Mouse (Mus musculus) liver, embryonic 14.5 days (tissue): ENCODE data around the gene Plxdc2. TPM values are rescaled to one million over a fixed set of nuclear protein-coding genes. Genes with fewer than 3 reads are reported as not detected.

Experiments
- ATAC-seq: fragments of 200-750 bp; cut with Nextera tagmentation; 2 replicates; pipeline ENCODE4 v1.8.0; 2017; ENCODE audit warnings: moderate number of reproducible peaks, mild to moderate bottlenecking, moderate library complexity; ENCODE audit not compliant: insufficient read depth
- DNase-seq, 3 experiments: peaks; one replicate each; pipeline ENCODE4 v3.0.0-alpha.2; 2012 to 2013; ENCODE audit warnings: low read depth in 3 of 3, low spot score in 3 of 3
- H3K27ac ChIP-seq: fragments of 300-500 bp; sonication (generic); 2 replicates; pipeline ENCODE4 v1.5.1; 2014; ENCODE audit warnings: moderate library complexity, mild to moderate bottlenecking, control low read depth, inconsistent platforms
- H3K27me3 ChIP-seq: fragments of 300-500 bp; sonication (generic); 2 replicates; pipeline ENCODE4 v1.6.1; 2014; ENCODE audit warnings: mild to moderate bottlenecking, low read length, moderate library complexity; ENCODE audit not compliant: control insufficient read depth, insufficient read depth
- H3K36me3 ChIP-seq: fragments of 300-500 bp; sonication (generic); replicated peaks from 2 replicates; pipeline ENCODE4 v1.6.1; 2014; ENCODE audit warnings: low read depth; ENCODE audit not compliant: control insufficient read depth, insufficient read depth
- H3K4me1 ChIP-seq, 2 experiments: fragments of 200-500 bp in 1 of 2; fragments of 300-500 bp in 1 of 2; sonication (generic) in 1 of 2; replicated peaks; 2 replicates each; pipeline ENCODE4 v1.6.1; 2012 to 2014; ENCODE audit warnings: antibody characterized with exemption in 1 of 2, inconsistent platforms in 1 of 2, low read length in 1 of 2; ENCODE audit not compliant: control insufficient read depth in 2 of 2, insufficient read depth in 2 of 2
- H3K4me2 ChIP-seq: fragments of 300-500 bp; sonication (generic); 2 replicates; pipeline ENCODE4 v1.6.1; 2014; ENCODE audit warnings: low read depth, mild to moderate bottlenecking, control low read depth, moderate library complexity
- H3K4me3 ChIP-seq, 2 experiments: fragments of 200-500 bp in 1 of 2; fragments of 300-500 bp in 1 of 2; sonication (generic) in 1 of 2; 2 replicates each; pipeline ENCODE4 v1.5.1; 2012 to 2014; ENCODE audit warnings: low read depth in 2 of 2, low read length in 2 of 2, mild to moderate bottlenecking in 2 of 2, control low read depth in 1 of 2, inconsistent platforms in 1 of 2, moderate library complexity in 1 of 2; ENCODE audit not compliant: insufficient read depth in 1 of 2
- H3K9ac ChIP-seq: fragments of 300-500 bp; sonication (generic); replicated peaks from 2 replicates; pipeline ENCODE4 v1.6.1; 2014; ENCODE audit warnings: mild to moderate bottlenecking, control low read depth, moderate library complexity
- H3K9me3 ChIP-seq: fragments of 300-500 bp; sonication (generic); 2 replicates; pipeline ENCODE4 v1.6.1; 2016; ENCODE audit warnings: low read length, mixed read lengths; ENCODE audit not compliant: control insufficient read depth
- CTCF ChIP-seq: IDR thresholded peaks from 2 replicates; pipeline ENCODE4 v1.5.1; 2016; ENCODE audit warnings: antibody characterized with exemption, low read depth, control low read depth
- EP300 ChIP-seq: IDR thresholded peaks from 2 replicates; pipeline ENCODE4 v1.6.1; 2016; ENCODE audit warnings: antibody characterized with exemption, low read depth
- WGBS: fragments of 180-500 bp; shearing (Covaris S2); extraction: QIAGEN DNeasy Blood & Tissue Kit; methylation state at CpG from one replicate; pipeline ENCODE4 v1.1.7; 2014; ENCODE audit not compliant: insufficient replicate concordance; 5-methylcytosine and 5-hydroxymethylcytosine counted together
- polyA plus RNA-seq, 2 experiments: library from polyadenylated mRNA; depleted of rRNA in 1 of 2; stranded (reverse) in 1 of 2; unstranded in 1 of 2; fragments of >200 nt; fragmentation: Nextera tagmentation in 1 of 2; extraction: Ambion mirVana in 1 of 2; gene quantifications; 2 replicates each; pipeline versions ENCODE4 v1.2.1 to v1.2.3; 2012 to 2014

Gene Plxdc2
- polyA plus RNA-seq (2012; rRNA removed) (0.30 and 0.40 TPM in 2 replicates), polyA plus RNA-seq (2014; fragmentation: Nextera tagmentation; extraction: Ambion mirVana) (1.1 and 1.2 TPM in 2 replicates)

DNA sequence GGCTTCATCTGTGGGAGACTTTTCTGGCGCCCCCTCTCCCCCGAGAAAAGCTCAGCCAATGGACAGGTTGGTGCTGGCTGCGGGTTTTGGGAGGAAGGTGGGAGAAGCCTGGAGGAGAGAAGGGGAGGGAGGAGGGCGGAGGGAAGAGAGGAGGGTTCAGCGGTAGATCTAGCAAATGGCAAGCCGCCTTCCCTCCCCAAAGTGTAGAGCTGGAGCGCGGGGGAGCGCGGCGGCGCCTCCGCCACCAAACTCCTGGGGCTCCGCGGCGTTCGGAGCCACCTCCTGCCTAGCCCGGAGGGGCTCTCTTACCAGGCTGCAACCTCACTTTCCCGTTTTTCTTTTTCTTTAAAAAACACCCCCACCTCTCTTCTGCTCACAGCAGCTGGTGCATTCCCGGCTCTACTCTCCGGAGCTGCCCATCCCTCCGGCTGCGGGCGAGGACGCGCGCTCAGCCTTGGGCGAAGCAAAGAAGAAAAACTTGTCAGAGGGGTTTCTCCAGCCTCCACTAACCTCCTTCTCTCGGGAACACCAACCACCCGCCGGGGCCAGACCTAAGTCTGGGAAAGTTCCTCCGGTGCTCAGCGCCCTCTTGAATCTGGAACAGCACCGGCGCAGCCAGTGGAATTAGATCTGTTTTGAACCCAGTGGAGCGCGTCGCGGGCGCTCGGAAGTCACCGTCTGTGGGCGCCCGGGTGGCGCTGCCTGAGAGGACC, at the start of gene Plxdc2:
Plxdc2 (plus strand) TSS at position 199 of the 713 bp plus-strand sequence.
- no peak within 1 kb of the TSS for H3K9ac ChIP-seq
- H3K27me3 ChIP-seq, result peaks cover 14% of the 10 kb centered on the region
- H3K4me3 ChIP-seq, result peak within 1 kb of the TSS; percentile 40 to 56
- DNase-seq, result no peak
- no peak within 1 kb of the TSS for H3K27ac ChIP-seq
- WGBS, result under 1% methylated on average over 38 of the region's 45 CpGs
- no peaks in the 10 kb centered on the region; a peak in 1 of 4 replicates for H3K4me1 ChIP-seq
- H3K9me3 ChIP-seq, result no peaks in the 10 kb centered on the region
- ATAC-seq, result peak; percentile 47; the same call in 1 of the 2 replicates
- TF ChIP-seq EP300 (no peak), CTCF (no peak)
- H3K36me3 ChIP-seq, result no peaks in the 10 kb centered on the region
- peak within 1 kb of the TSS; percentile 61 for H3K4me2 ChIP-seq

DNA sequence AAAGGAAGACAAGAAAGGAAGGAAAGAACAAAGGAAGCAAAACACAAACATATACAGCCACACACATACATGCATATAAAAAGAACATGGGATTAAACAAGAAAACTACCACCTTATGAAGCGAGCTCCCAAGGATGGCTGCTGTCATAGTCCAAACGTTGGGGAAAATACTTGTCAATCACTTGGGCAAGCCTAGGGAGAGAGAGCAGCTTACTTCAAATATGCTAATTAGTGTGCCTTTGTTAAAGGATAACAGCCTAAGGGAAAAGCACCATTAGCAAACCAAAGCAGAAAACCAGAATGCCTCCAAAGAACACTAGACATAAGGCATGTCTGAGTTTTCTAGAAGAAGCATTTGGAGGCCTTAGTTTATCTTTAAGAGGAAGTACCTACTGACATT, 45.7 kb upstream of the Plxdc2 start:
- Histone ChIP-seq H3K36me3 (no peaks in the 10 kb centered on the region), H3K4me2 (no peak overlapping the region), H3K4me3 (no peak overlapping the region), H3K4me1 (no peaks in the 10 kb centered on the region), H3K27ac (no peak overlapping the region), H3K9me3 (no peaks in the 10 kb centered on the region), H3K9ac (no peak overlapping the region), H3K27me3 (no peaks in the 10 kb centered on the region)
- TF ChIP-seq EP300 (no peak), CTCF (no peak)
- DNase-seq (no peak), ATAC-seq (no peak)
- 25% methylated on average over 2 of the region's 2 CpGs for WGBS

DNA sequence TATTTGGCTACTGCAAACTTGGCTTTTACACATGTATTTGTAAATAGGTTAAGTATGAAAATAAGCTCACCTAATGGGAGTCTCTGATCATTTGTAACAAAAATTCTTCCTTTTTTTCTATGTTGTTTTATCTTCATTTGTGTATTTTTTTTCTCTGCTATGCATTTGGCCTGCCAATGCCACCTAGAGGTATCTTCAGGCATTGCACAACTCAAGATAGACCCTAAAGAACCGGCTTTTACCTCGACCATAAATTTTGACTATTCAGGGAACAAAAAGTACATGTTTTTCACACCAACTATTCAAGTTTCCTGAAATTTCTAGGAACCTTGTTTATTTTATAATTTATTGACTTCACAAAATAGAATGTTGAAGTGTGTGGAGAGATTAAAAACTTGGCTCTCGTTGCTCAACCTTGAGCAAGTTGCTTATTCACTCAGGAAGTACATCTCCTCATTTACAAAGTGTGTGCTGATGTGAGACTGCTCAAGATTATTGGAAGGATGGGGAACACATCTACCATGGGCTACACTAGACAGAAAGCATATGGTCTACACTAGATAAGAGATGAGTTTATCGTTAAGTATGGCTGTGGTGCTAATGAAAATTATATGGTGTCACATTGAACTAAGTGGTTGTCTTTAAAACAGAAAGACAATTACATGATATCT, 43.6 kb upstream of the Plxdc2 start:
- Histone ChIP-seq H3K27ac (no peak overlapping the region), H3K36me3 (no peaks in the 10 kb centered on the region), H3K4me2 (no peak overlapping the region), H3K4me1 (no peaks in the 10 kb centered on the region), H3K9me3 (no peaks in the 10 kb centered on the region), H3K9ac (no peak overlapping the region), H3K4me3 (no peak overlapping the region), H3K27me3 (no peaks in the 10 kb centered on the region)
- TF ChIP-seq CTCF (peak; percentile 49; the same call in 1 of the 2 replicates), EP300 (no peak)
- 32% methylated on average over 4 of the region's 4 CpGs for WGBS
- DNase-seq (no peak), ATAC-seq (no peak)

DNA sequence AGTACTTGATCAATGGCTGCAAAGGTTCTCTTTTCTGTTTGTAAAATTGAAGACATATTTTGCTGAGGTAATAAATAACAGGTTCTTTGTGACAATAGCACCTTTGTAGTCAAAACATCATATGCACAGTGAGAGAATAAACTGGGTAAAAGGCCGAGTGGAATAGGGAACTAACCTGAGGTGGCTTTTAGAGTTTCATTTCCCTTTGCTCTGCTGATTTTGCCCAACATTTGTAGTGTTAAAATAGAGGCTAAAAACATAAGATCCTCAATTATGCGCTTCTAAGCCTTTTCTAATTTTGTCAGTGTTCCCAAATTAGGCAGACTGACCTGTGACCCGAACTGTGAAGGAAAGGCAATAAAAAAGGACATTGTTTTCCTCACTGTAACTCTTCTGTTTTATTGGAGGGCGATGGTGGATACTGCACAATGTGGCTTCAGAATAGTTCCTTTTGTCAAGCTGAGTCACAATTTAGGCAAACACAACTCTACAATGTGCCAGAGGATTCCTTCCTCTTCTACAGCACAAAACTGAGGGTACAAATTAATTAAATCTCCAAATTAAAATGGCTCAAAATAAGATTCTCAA, 20.8 kb upstream of the Plxdc2 start:
- H3K27me3 ChIP-seq, result no peaks in the 10 kb centered on the region
- DNase-seq, result no peak

DNA sequence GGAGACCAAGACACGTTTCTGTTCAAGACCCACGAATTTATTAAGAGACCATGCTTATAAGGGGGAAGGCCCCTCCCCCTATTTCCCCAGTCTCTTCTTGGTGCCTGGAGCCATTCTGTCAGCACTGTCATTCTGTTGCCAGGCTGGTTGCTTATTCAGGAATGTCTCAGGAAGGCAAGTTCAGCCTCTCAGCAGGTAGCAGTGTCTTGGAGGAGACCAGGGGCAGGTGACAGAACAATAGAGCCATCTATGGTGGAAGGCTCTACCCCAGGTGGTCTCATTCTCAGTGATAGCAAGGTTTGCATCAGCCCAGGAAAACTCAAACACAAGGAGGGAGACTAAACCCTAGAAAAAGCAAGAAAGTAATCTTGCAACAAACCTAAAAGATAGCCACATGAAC, 11.5 kb upstream of the Plxdc2 start:
- DNase-seq (no peak), ATAC-seq (no peak)
- no peak overlapping the region for H3K27ac ChIP-seq
- no peak for TF ChIP-seq EP300
- TF ChIP-seq CTCF, result no peak
- 57% methylated on average over 2 of the region's 2 CpGs for WGBS
- H3K9me3 ChIP-seq, result no peaks in the 10 kb centered on the region
- no peaks in the 10 kb centered on the region for H3K36me3 ChIP-seq
- H3K27me3 ChIP-seq, result no peaks in the 10 kb centered on the region
- H3K4me3 ChIP-seq, result no peak overlapping the region
- no peaks in the 10 kb centered on the region for H3K4me1 ChIP-seq
- no peak overlapping the region for H3K9ac ChIP-seq
- no peak overlapping the region for H3K4me2 ChIP-seq

More for the DNA sequence above, 20.8 kb upstream of the Plxdc2 start:
- H3K27ac ChIP-seq, result no peak overlapping the region
- no peak overlapping the region for H3K9ac ChIP-seq
- H3K4me2 ChIP-seq, result no peak overlapping the region
- TF ChIP-seq EP300 (no peak), CTCF (no peak)
- no peaks in the 10 kb centered on the region for H3K4me1 ChIP-seq
- WGBS, result 30% methylated on average over 4 of the region's 4 CpGs
- ATAC-seq, result no peak
- H3K9me3 ChIP-seq, result no peaks in the 10 kb centered on the region
- no peaks in the 10 kb centered on the region for H3K36me3 ChIP-seq
- no peak overlapping the region for H3K4me3 ChIP-seq
